Mouse (Mus musculus) stomach, postnatal 0 days (tissue): ENCODE results near the gene Zmiz1. TPM values are rescaled to one million over a fixed set of nuclear protein-coding genes. Genes with fewer than 3 reads are reported as not detected.
A peak's percentile ranks its signal among the peaks of the same experiment; 100 is the strongest.

ENCODE experiments used
- ATAC-seq: fragments of 200-750 bp; cut with Nextera tagmentation; 2 replicates; pipeline ENCODE4 v1.8.0; 2017; ENCODE audit not compliant: low FRiP score, low TSS enrichment
- DNase-seq: peaks from one replicate; pipeline ENCODE4 v3.0.0-alpha.2; 2016; ENCODE audit warnings: low spot score
- H3K27ac ChIP-seq: fragments of 300-500 bp; sonication (generic); replicated peaks from 2 replicates; pipeline ENCODE4 v1.5.1; 2014; ENCODE audit warnings: mild to moderate bottlenecking, control low read depth
- H3K27me3 ChIP-seq: fragments of 300-500 bp; sonication (generic); 2 replicates; pipeline ENCODE4 v1.6.1; 2014; ENCODE audit warnings: low read length; ENCODE audit not compliant: control insufficient read depth, insufficient read depth
- H3K36me3 ChIP-seq: fragments of 300-500 bp; sonication (generic); 2 replicates; pipeline ENCODE4 v1.6.1; 2014; ENCODE audit warnings: low read length, mixed read lengths; ENCODE audit not compliant: control insufficient read depth, insufficient read depth
- H3K4me1 ChIP-seq: fragments of 300-500 bp; sonication (generic); replicated peaks from 2 replicates; pipeline ENCODE4 v1.6.1; 2014; ENCODE audit warnings: antibody characterized with exemption; ENCODE audit not compliant: control insufficient read depth, insufficient read depth
- H3K4me2 ChIP-seq: fragments of 300-500 bp; sonication (generic); replicated peaks from 2 replicates; pipeline ENCODE4 v1.6.1; 2014; ENCODE audit warnings: low read depth, mild to moderate bottlenecking, control low read depth, moderate library complexity
- H3K4me3 ChIP-seq: fragments of 300-500 bp; sonication (generic); 2 replicates; pipeline ENCODE4 v1.5.1; 2014; ENCODE audit warnings: low read depth, low read length, control low read depth
- H3K9ac ChIP-seq: fragments of 300-500 bp; sonication (generic); 2 replicates; pipeline ENCODE4 v1.6.1; 2014; ENCODE audit warnings: mild to moderate bottlenecking, low read length, control low read depth, mixed read lengths
- H3K9me3 ChIP-seq: fragments of 300-500 bp; sonication (generic); 2 replicates; pipeline ENCODE4 v1.6.1; 2016; ENCODE audit warnings: low read length; ENCODE audit not compliant: control insufficient read depth
- CTCF ChIP-seq: IDR thresholded peaks from 2 replicates; pipeline ENCODE4 v1.5.1; 2016; ENCODE audit warnings: antibody characterized with exemption, low read depth, mild to moderate bottlenecking, moderate library complexity
- EP300 ChIP-seq: optimal IDR thresholded peaks from 2 replicates; pipeline ENCODE3; 2016; ENCODE audit warnings: antibody characterized with exemption
- WGBS: fragments of 180-500 bp; shearing (Covaris S2); extraction: QIAGEN DNeasy Blood & Tissue Kit; methylation state at CpG from one replicate; pipeline ENCODE4 v1.1.7; 2014; 5-methylcytosine and 5-hydroxymethylcytosine counted together
- microRNA-seq: library from miRNA; unstranded; fragments of <30 nt; microRNA quantifications from one replicate; pipeline ENCODE4, GENCODE M21; 2016
- polyA plus RNA-seq: library from polyadenylated mRNA; unstranded; fragments of >200 nt; fragmentation: Nextera tagmentation; extraction: Ambion mirVana; gene quantifications from 2 replicates; pipeline ENCODE4 v1.2.1, GENCODE M21; 2015

Zmiz1 gene
- polyA plus RNA-seq, 1 experiment from 2014 or later: 13.0 TPM

DNA sequence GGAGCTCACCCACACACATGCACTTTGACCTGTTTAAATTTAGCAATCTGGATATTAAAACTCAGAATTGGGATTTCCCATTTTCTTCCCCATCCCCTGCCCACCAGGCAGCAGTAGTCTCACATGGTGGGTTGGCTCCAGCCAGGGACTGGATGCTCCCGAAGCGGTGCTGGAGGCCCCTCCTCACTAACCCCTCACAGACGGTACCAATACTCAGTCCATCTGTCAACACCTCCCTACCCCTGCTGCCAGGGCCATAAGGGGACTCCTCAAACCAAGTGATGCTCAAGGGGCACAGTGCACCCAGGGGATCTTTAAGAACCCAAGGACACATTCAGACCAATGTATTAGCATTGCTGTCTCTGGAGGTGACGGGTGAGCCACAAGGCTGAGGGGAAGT is 251.7 kb downstream of the Zmiz1 start:
- H3K27me3 ChIP-seq: no peaks in the 10 kb centered on the region
- H3K4me3 ChIP-seq: no peak overlapping the region
- ATAC-seq (no peak), DNase-seq (no peak)
- no peaks in the 10 kb centered on the region; the same call in 1 of the 2 replicates for H3K36me3 ChIP-seq
- H3K27ac ChIP-seq: peak overlapping the region; percentile 87
- no peak overlapping the region for H3K4me2 ChIP-seq
- peaks cover 12% of the 10 kb centered on the region for H3K4me1 ChIP-seq
- TF ChIP-seq CTCF (no peak), EP300 (no peak)
- no peak overlapping the region; the same call in 1 of the 2 replicates for H3K9ac ChIP-seq
- WGBS: 60% methylated on average over 4 of the region's 4 CpGs
- H3K9me3 ChIP-seq: no peaks in the 10 kb centered on the region

DNA sequence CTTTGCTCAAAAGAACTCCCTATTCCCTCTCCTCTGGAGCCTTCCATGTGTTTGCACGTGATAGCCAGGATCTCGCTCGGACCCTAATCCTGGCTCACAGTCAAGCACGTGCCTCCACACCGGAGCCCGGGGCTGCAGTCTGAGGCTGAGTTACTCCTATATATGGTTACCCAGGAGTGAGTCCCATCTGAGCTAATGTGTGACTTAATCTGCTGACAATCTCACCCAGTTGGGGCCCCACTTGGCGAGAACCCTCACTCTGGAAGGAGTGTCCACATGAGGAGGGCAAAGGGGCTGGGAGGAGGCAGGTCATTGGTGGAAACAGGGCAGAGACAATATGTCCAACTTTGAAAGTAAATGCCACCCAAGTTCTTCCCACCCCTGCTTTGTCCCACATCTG is 252.2 kb downstream of the Zmiz1 start:
- TF ChIP-seq CTCF (no peak), EP300 (no peak)
- Histone ChIP-seq H3K4me2 (no peak overlapping the region), H3K9me3 (no peaks in the 10 kb centered on the region), H3K9ac (peak overlapping the region; percentile 1; the same call in 1 of the 2 replicates), H3K4me3 (no peak overlapping the region), H3K4me1 (peaks cover 12% of the 10 kb centered on the region), H3K27ac (peak overlapping the region; percentile 87), H3K27me3 (no peaks in the 10 kb centered on the region), H3K36me3 (no peaks in the 10 kb centered on the region; the same call in 1 of the 2 replicates)
- DNase-seq (peak; percentile 54), ATAC-seq (peak; percentile 74)
- WGBS: 31% methylated on average over 7 of the region's 7 CpGs

DNA sequence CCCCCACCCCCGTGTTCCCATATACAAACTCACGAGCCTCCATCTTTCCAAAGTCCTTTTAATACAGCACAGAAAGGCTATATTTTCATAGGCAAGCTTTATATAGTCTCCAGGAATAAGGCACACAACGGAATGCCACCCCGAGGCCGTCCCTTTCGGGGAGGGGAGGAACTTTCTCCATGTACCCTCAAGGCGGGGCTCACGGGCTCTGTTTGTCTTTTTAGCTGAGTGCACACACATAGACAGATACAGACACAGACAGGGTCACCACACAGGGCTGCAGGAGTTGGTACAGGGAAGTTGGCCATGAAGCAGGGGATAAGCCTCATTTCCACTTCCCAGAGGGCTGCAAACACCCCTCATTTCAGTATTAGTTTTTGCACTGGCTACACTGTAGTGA is 252.6 kb downstream of the Zmiz1 start:
- H3K27ac ChIP-seq: peak overlapping the region; percentile 87
- H3K4me1 ChIP-seq: peaks cover 12% of the 10 kb centered on the region
- 22% methylated on average over 8 of the region's 8 CpGs for WGBS
- no peak overlapping the region for H3K4me2 ChIP-seq
- DNase-seq: peak; percentile 60
- H3K4me3 ChIP-seq: no peak overlapping the region
- no peaks in the 10 kb centered on the region; the same call in 1 of the 2 replicates for H3K36me3 ChIP-seq
- H3K27me3 ChIP-seq: no peaks in the 10 kb centered on the region
- no peaks in the 10 kb centered on the region for H3K9me3 ChIP-seq
- peak overlapping the region; percentile 35; the same call in 1 of the 2 replicates for H3K9ac ChIP-seq
- peak; percentile 22 for TF ChIP-seq CTCF
- no peak for TF ChIP-seq EP300
- ATAC-seq: peak; percentile 46

DNA sequence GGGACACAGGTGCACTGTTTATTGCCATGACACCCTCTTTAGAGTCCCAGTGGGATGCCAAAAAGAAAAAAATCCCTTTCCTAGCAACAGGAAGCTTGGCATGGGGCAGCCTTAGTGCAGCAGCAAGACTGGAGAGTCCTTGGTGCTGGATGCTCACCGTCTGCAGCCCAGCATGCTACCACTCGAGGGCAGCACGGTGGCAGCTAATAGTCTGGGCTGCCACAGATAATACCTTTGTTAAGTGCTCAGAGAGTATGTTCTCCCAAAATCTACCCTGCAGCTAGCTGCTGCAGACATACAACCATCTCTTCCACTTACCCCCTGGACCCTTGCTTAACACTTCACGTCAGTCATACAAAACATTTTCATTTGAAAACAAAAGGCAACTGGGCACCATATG is 254.5 kb downstream of the Zmiz1 start:
- no peaks in the 10 kb centered on the region for H3K27me3 ChIP-seq
- WGBS: 25% methylated on average over 4 of the region's 4 CpGs
- H3K4me3 ChIP-seq: no peak overlapping the region
- H3K9ac ChIP-seq: no peak overlapping the region
- DNase-seq (peak; percentile 55), ATAC-seq (no peak)
- H3K27ac ChIP-seq: no peak overlapping the region
- TF ChIP-seq EP300 (no peak), CTCF (peak; percentile 76)
- no peaks in the 10 kb centered on the region for H3K9me3 ChIP-seq
- peaks cover 12% of the 10 kb centered on the region for H3K4me1 ChIP-seq
- H3K36me3 ChIP-seq: no peaks in the 10 kb centered on the region; the same call in 1 of the 2 replicates
- no peak overlapping the region for H3K4me2 ChIP-seq

Small RNA genes lying within 50 kb of the gene (microRNA-seq; reads per million reads assigned to microRNA genes)
- gene Mir3075: 2.9 reads per million

Other genes starting within 250 kb of the Zmiz1 start
- 66.1 and 74.6 TPM in 2 replicates for gene Ppif, start 235.0 kb downstream of the Zmiz1 start, polyA plus RNA-seq